Mouse (Mus musculus) C2C12 (cell line): ENCODE data around the gene Igf2r. TPM values are rescaled to one million over a fixed set of nuclear protein-coding genes. Genes with fewer than 3 reads are reported as not detected.

Experiments
- H3K27me3 ChIP-seq: one replicate; pipeline ENCODE4 v1.6.1; 2011; ENCODE audit not compliant: control insufficient read depth, insufficient read depth, insufficient read length
- H3K36me3 ChIP-seq: one replicate; pipeline ENCODE4 v1.6.1; 2011; ENCODE audit not compliant: control insufficient read depth, insufficient read depth
- H3K4me3 ChIP-seq: one replicate; pipeline ENCODE4 v1.5.1; 2011; ENCODE audit warnings: mild to moderate bottlenecking, control low read depth; ENCODE audit not compliant: poor library complexity, insufficient read depth, severe bottlenecking
- H3K79me2 ChIP-seq: one replicate; pipeline ENCODE4 v1.6.1; 2011; ENCODE audit not compliant: control insufficient read depth, insufficient read depth
- H3K79me3 ChIP-seq: one replicate; pipeline ENCODE4 v1.6.1; 2011; ENCODE audit warnings: low read depth, control low read depth
- H3ac ChIP-seq: one replicate; pipeline ENCODE3; 2011; ENCODE audit warnings: low read depth; ENCODE audit not compliant: control insufficient read depth, insufficient read length
- CEBPB ChIP-seq: IDR thresholded peaks from one replicate; pipeline ENCODE4 v1.6.1; 2011; ENCODE audit warnings: low read depth, mild to moderate bottlenecking, control low read depth, moderate library complexity
- CTCF ChIP-seq: IDR thresholded peaks from one replicate; pipeline ENCODE4 v1.5.1; 2011; ENCODE audit not compliant: control insufficient read depth, insufficient read depth, insufficient read length
- FOSL1 ChIP-seq: IDR thresholded peaks from one replicate; pipeline ENCODE4 v1.8.0; 2011; ENCODE audit warnings: mild to moderate bottlenecking, low read length; ENCODE audit not compliant: poor library complexity, insufficient read depth, severe bottlenecking
- MAX ChIP-seq: IDR thresholded peaks from one replicate; pipeline ENCODE4 v1.6.1; 2011; ENCODE audit warnings: mild to moderate bottlenecking, control low read depth
- MYOD1 ChIP-seq: IDR thresholded peaks from one replicate; pipeline ENCODE4 v1.6.1; 2011; ENCODE audit warnings: low read depth; ENCODE audit not compliant: control insufficient read depth, insufficient read length
- MYOG ChIP-seq: IDR thresholded peaks from one replicate; pipeline ENCODE4 v1.6.1; 2011; ENCODE audit not compliant: control insufficient read depth, insufficient read length; ENCODE audit errors: extremely low read depth
- USF1 ChIP-seq: IDR thresholded peaks from one replicate; pipeline ENCODE4 v1.6.1; 2011; ENCODE audit warnings: low read depth, mild to moderate bottlenecking, control low read depth, moderate library complexity
- polyA plus RNA-seq: library from polyadenylated mRNA; unstranded; fragments of >200 nt; fragmentation: generic; extraction: Trizol; gene quantifications from one replicate; pipeline ENCODE4 v1.2.1, GENCODE M21; 2012; ENCODE audit warnings: missing spikeins

Gene Igf2r
- polyA plus RNA-seq, 1 experiment: 2.3 TPM

- no peaks in the 10 kb centered on the region for H3K79me3 ChIP-seq
- no peak overlapping the region for H3ac ChIP-seq
- H3K36me3 ChIP-seq: no peaks in the 10 kb centered on the region
- TF ChIP-seq FOSL1 (no peak), CEBPB (no peak), CTCF (no peak), MYOG (no peak), MAX (no peak), USF1 (no peak), MYOD1 (no peak)
- H3K4me3 ChIP-seq: no peak overlapping the region
- no peaks in the 10 kb centered on the region for H3K27me3 ChIP-seq
- H3K79me2 ChIP-seq: no peaks in the 10 kb centered on the region
Measured at GRCm38 (mm10) chr17:12763412-12763811, 6.1 kb downstream of the Igf2r start.

GRCm38 (mm10) chr17:12760355-12761146 lies 8.9 kb downstream of the Igf2r start:
- TF ChIP-seq MYOD1 (no peak), MAX (no peak), FOSL1 (no peak), USF1 (no peak), MYOG (no peak), CEBPB (no peak), CTCF (no peak)
- H3K36me3 ChIP-seq: no peaks in the 10 kb centered on the region
- H3K4me3 ChIP-seq: no peak overlapping the region
- H3K79me3 ChIP-seq: no peaks in the 10 kb centered on the region
- no peak overlapping the region for H3ac ChIP-seq
- no peaks in the 10 kb centered on the region for H3K79me2 ChIP-seq
- H3K27me3 ChIP-seq: no peaks in the 10 kb centered on the region

- Histone ChIP-seq H3K79me2 (no peaks in the 10 kb centered on the region), H3K4me3 (no peak overlapping the region), H3K79me3 (no peaks in the 10 kb centered on the region), H3K27me3 (no peaks in the 10 kb centered on the region), H3K36me3 (no peaks in the 10 kb centered on the region), H3ac (no peak overlapping the region)
- no peak for TF ChIP-seq MYOG
- peak; percentile 33 for TF ChIP-seq MYOD1
- TF ChIP-seq FOSL1: no peak
- TF ChIP-seq MAX: no peak
- TF ChIP-seq USF1: no peak
- no peak for TF ChIP-seq CEBPB
- no peak for TF ChIP-seq CTCF
Measured at GRCm38 (mm10) chr17:12759646-12760074, 9.8 kb downstream of the Igf2r start.

GRCm38 (mm10) chr17:12758701-12759455 lies 10.6 kb downstream of the Igf2r start:
- no peak for TF ChIP-seq MYOG
- no peak for TF ChIP-seq MAX
- no peak for TF ChIP-seq CEBPB
- TF ChIP-seq FOSL1: no peak
- no peak for TF ChIP-seq USF1
- TF ChIP-seq CTCF: no peak
- TF ChIP-seq MYOD1: no peak
- Histone ChIP-seq H3ac (no peak overlapping the region), H3K79me3 (no peaks in the 10 kb centered on the region), H3K27me3 (no peaks in the 10 kb centered on the region), H3K36me3 (no peaks in the 10 kb centered on the region), H3K79me2 (no peaks in the 10 kb centered on the region), H3K4me3 (no peak overlapping the region)

- TF ChIP-seq USF1: no peak
- TF ChIP-seq MYOD1: peak; percentile 30
- Histone ChIP-seq H3K79me3 (no peaks in the 10 kb centered on the region), H3K27me3 (no peaks in the 10 kb centered on the region), H3ac (no peak overlapping the region), H3K79me2 (no peaks in the 10 kb centered on the region), H3K36me3 (no peaks in the 10 kb centered on the region), H3K4me3 (no peak overlapping the region)
Measured at GRCm38 (mm10) chr17:12757990-12758389, 11.5 kb downstream of the Igf2r start.
